ENCODE assay signal across 12 mouse cellular contexts in the genomic region with DNA sequence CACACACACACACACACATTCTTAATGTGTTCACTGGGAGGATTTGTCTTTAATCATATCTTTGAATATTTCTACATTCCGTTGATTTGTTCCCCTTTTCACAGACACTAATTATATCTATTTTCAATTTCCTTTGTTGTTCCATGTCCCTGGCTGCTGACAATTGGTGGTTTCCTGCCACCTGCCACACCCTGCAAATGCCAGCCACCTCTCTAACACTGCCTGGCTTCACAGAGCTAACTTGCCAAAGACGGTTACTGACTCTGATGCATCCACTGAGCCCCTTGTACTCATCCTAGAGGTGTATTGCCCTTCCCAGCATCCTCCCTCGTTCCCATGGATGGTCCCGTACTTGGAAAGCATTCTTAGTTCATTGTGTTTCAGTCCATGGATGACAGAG. TPM values are rescaled to one million over a fixed set of nuclear protein-coding genes. Genes with fewer than 3 reads are reported as not detected.
DNase-seq lines count a peak whose midpoint lies in the region; TF ChIP-seq lines count a peak whose summit lies in the region.
"Had no signal": no experiment of that assay in that cellular context is flagged by ENCODE, and none has a peak within 500 bp of the region (broad histone marks: within the 10 kb centered on the region; RNA-seq: fewer than 3 reads in every experiment).

No protein-coding gene starts in this region.

- peak; percentile 28; the same call in 1 of the 2 replicates for TF ChIP-seq POLR2A in cerebellum, adult 2 months (IDR thresholded peaks at IDR 0.05; ENCODE audit: borderline replicate concordance, insufficient read depth, low read length)

- peaks cover 5% of the 10 kb centered on the region; the same call in 1 of the 2 replicates for H3K9me3 ChIP-seq in hindbrain, embryonic 10.5 days
- H3K9me3 ChIP-seq: forebrain, embryonic 10.5 days; heart, embryonic 13.5 days; hindbrain, embryonic 15.5 days had no signal

- WGBS in cerebellum, adult 2 months: 13% methylated on average over 4 of the region's 4 CpGs
- WGBS in hindbrain, embryonic 10.5 days: 87% methylated on average over 4 of the region's 4 CpGs

- intact Hi-C loops in left cerebral cortex, postnatal 4 days (cut with DNase I): no loop called here

- H3K4me3 ChIP-seq in cerebellum, adult 2 months (replicated peaks; ENCODE audit: insufficient read depth, low read depth, low read length): no peak overlapping the region
- no peak overlapping the region for H3K4me3 ChIP-seq in hindbrain, embryonic 10.5 days
- H3K4me3 ChIP-seq: forebrain, embryonic 10.5 days; heart, embryonic 13.5 days; hindbrain, embryonic 15.5 days had no signal

- peak overlapping the region; percentile 73 for H3K27ac ChIP-seq in cerebellum, adult 2 months (ENCODE audit: insufficient read depth, low read length)
- no peak overlapping the region for H3K27ac ChIP-seq in hindbrain, embryonic 10.5 days
- H3K27ac ChIP-seq: forebrain, embryonic 10.5 days; heart, embryonic 13.5 days; hindbrain, embryonic 15.5 days had no signal

- H3K4me1 ChIP-seq in cerebellum, adult 2 months (ENCODE audit: control insufficient read depth, insufficient read depth, low read length): peaks cover 68% of the 10 kb centered on the region
- H3K4me1 ChIP-seq in hindbrain, embryonic 10.5 days (replicated peaks): peaks cover 18% of the 10 kb centered on the region
- H3K4me1 ChIP-seq: heart, embryonic 13.5 days had no signal

- peaks cover under 1% of the 10 kb centered on the region; the same call in 1 of the 2 replicates for H3K36me3 ChIP-seq in hindbrain, embryonic 10.5 days
- H3K36me3 ChIP-seq: forebrain, embryonic 10.5 days; heart, embryonic 13.5 days; hindbrain, embryonic 15.5 days had no signal

- no peak for TF ChIP-seq CTCF in cerebellum, adult 2 months (IDR thresholded peaks at IDR 0.05; ENCODE audit: borderline replicate concordance, insufficient read depth, low read depth, low read length)

- peak; percentile 71 for DNase-seq in spleen, postnatal 36 days (ENCODE audit: low spot score in 2 of 2)
- DNase-seq in spleen, postnatal 4 days (ENCODE audit: low spot score in 2 of 2): no peak
- peak; percentile 78 to 87 for DNase-seq in cerebellum, adult 2 months
- peak; percentile 74 for DNase-seq in naive thymus-derived CD4-positive, alpha-beta T cell, adult 2 months (ENCODE audit: low read depth)
- DNase-seq in thymus, postnatal 4 days: peak; percentile 65
- DNase-seq in right cerebral cortex, adult 18-20 months: no peak
- no peak for DNase-seq in left cerebral cortex, postnatal 4 days
- no peak for DNase-seq in hindbrain, embryonic 10.5 days (ENCODE audit: low spot score)
- DNase-seq: lung, postnatal 14 days had no signal

- no peaks in the 10 kb centered on the region for H3K27me3 ChIP-seq in cerebellum, adult 2 months (ENCODE audit: control insufficient read depth, insufficient read depth, low read length)
- H3K27me3 ChIP-seq in hindbrain, embryonic 10.5 days (ENCODE audit: insufficient read depth, poor library complexity, severe bottlenecking): no peaks in the 10 kb centered on the region
- H3K27me3 ChIP-seq: heart, embryonic 13.5 days; hindbrain, embryonic 15.5 days had no signal

RNA-seq across cellular contexts. Expression of a gene that starts 43.7 kb away (rescaled TPM):
- 70.0 and 77.6 TPM in 2 replicates for polyA plus RNA-seq in cerebellum, adult 2 months (2012; rRNA removed)
- total RNA-seq in left cerebral cortex, postnatal 4 days (2021): 10 to 100 TPM; 70.4 to 74.5 TPM
- polyA plus RNA-seq in hindbrain, embryonic 10.5 days (2016; fragmentation: Nextera tagmentation; extraction: Ambion mirVana): 1.4 and 2.4 TPM in 2 replicates

RNA-seq across cellular contexts. Expression of a gene that starts 52.0 kb away (rescaled TPM):
- polyA plus RNA-seq in cerebellum, adult 2 months (2012; rRNA removed): 69.6 and 83.5 TPM in 2 replicates
- total RNA-seq in left cerebral cortex, postnatal 4 days (2021): 10 to 100 TPM; 46.1 to 50.1 TPM
- 77.0 and 83.8 TPM in 2 replicates for polyA plus RNA-seq in hindbrain, embryonic 10.5 days (2016; fragmentation: Nextera tagmentation; extraction: Ambion mirVana)

Comparison
In these comparisons a context has a peak if more than half of its experiments do, and no peak if none do; other contexts are left out.
1. DNase-seq: peak in spleen, postnatal 36 days (2 of 2), cerebellum, adult 2 months (2 of 2), naive thymus-derived CD4-positive, alpha-beta T cell, adult 2 months (single experiment) and thymus, postnatal 4 days (single experiment); none in spleen, postnatal 4 days (0 of 2), right cerebral cortex, adult 18-20 months (single experiment), left cerebral cortex, postnatal 4 days (single experiment) and hindbrain, embryonic 10.5 days (single experiment).
2. RNA of a gene that starts 43.7 kb away (polyA plus RNA-seq): 70.0 to 77.6 TPM in cerebellum, adult 2 months; 1.4 to 2.4 TPM in hindbrain, embryonic 10.5 days; every median in the first group is over 10 times any median in the second.